In the genomic region with DNA sequence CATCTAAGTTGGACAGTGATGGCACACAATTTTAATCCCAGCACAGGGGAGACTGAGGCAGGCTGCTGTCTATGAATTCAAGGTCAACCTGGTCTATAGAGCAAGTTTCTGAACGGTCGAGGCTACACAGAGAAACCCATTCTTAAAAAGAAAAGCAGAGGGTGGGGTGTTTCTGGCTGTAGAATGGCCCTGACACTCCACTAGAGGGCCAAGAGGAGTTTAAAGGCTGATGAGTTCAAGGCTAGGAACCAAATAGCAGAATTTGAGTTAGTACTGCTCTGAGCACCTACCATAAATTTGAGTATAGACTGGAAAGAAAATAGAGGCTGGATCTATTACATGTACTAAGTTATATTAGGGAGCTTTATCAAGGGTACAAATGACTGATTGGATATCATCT, we compare ENCODE assay signal across 19 mouse cellular contexts. TPM values are rescaled to one million over a fixed set of nuclear protein-coding genes. Genes with fewer than 3 reads are reported as not detected.
A peak's percentile ranks its signal among the peaks of the same experiment; 100 is the strongest.
DNase-seq lines count a peak whose midpoint lies in the region; ATAC-seq and TF ChIP-seq lines count a peak whose summit lies in the region.
"Had no signal": no experiment of that assay in that cellular context is flagged by ENCODE, and none has a peak within 500 bp of the region (broad histone marks: within the 10 kb centered on the region; RNA-seq: fewer than 3 reads in every experiment).

No protein-coding gene starts in this region.

- no peak for ATAC-seq in kidney, postnatal 0 days (replicated peaks; ENCODE audit: low FRiP score, low read depth)
- ATAC-seq in kidney, embryonic 15.5 days (replicated peaks; ENCODE audit: low FRiP score) = no peak
- ATAC-seq in stomach, postnatal 0 days (ENCODE audit: low FRiP score, low TSS enrichment) = no peak
- ATAC-seq: activated CD4-positive, CD25-positive, alpha-beta regulatory T cell, adult 4 months; forebrain, embryonic 13.5 days; forebrain, postnatal 0 days; hindbrain, embryonic 16.5 days had no signal

- no peak overlapping the region for H3K27ac ChIP-seq in kidney, postnatal 0 days
- H3K27ac ChIP-seq in kidney, embryonic 15.5 days = no peak overlapping the region
- no peak overlapping the region for H3K27ac ChIP-seq in CH12.LX (ENCODE audit: insufficient read depth, low read depth)
- no peak overlapping the region for H3K27ac ChIP-seq in stomach, postnatal 0 days (replicated peaks)
- H3K27ac ChIP-seq: embryonic facial prominence, embryonic 10.5 days; forebrain, embryonic 13.5 days; heart, embryonic 13.5 days had no signal

- H3K27me3 ChIP-seq in kidney, postnatal 0 days (ENCODE audit: insufficient read depth, low read length) = no peaks in the 10 kb centered on the region
- peaks cover 14% of the 10 kb centered on the region; the same call in 1 of the 2 replicates for H3K27me3 ChIP-seq in kidney, embryonic 15.5 days
- H3K27me3 ChIP-seq in CH12.LX (replicated peaks) = peaks cover 21% of the 10 kb centered on the region
- H3K27me3 ChIP-seq in stomach, postnatal 0 days (ENCODE audit: control insufficient read depth, insufficient read depth, low read length) = no peaks in the 10 kb centered on the region

- dilution Hi-C loops in CH12.LX (cut with MboI; ENCODE audit: extremely low pct_ligation_motif_present, extremely low pct_unique_long_range_greater_than_20kb, low sequenced_read_pairs) = no loop called here

- 0 out of 2 replicates have a peak, but pooled peaks cover 3% of the 10 kb centered on the region for H3K4me1 ChIP-seq in kidney, postnatal 0 days (replicated peaks; ENCODE audit: insufficient read depth, low read length)
- H3K4me1 ChIP-seq in kidney, embryonic 15.5 days = peaks cover 29% of the 10 kb centered on the region
- H3K4me1 ChIP-seq in CH12.LX (ENCODE audit: control insufficient read depth in 1 of 2, insufficient read depth in 2 of 2) = peaks cover 12 to 49% of the 10 kb centered on the region in 2 experiments
- no peaks in the 10 kb centered on the region for H3K4me1 ChIP-seq in stomach, postnatal 0 days (replicated peaks; ENCODE audit: control insufficient read depth, insufficient read depth)
- H3K4me1 ChIP-seq: heart, embryonic 13.5 days had no signal

- H3K4me2 ChIP-seq in kidney, postnatal 0 days (ENCODE audit: low read length) = no peak overlapping the region
- H3K4me2 ChIP-seq in kidney, embryonic 15.5 days = no peak overlapping the region
- no peak overlapping the region for H3K4me2 ChIP-seq in CH12.LX (ENCODE audit: insufficient read depth, low read depth, poor library complexity, severe bottlenecking)
- no peak overlapping the region for H3K4me2 ChIP-seq in stomach, postnatal 0 days (replicated peaks; ENCODE audit: low read depth)
- H3K4me2 ChIP-seq: forebrain, embryonic 13.5 days; heart, embryonic 13.5 days had no signal

- H3K9ac ChIP-seq in kidney, postnatal 0 days (ENCODE audit: low read depth, low read length) = no peak overlapping the region
- no peak overlapping the region for H3K9ac ChIP-seq in kidney, embryonic 15.5 days
- H3K9ac ChIP-seq in CH12.LX (ENCODE audit: insufficient read depth, low read depth) = no peak overlapping the region
- H3K9ac ChIP-seq in stomach, postnatal 0 days (ENCODE audit: low read length) = no peak overlapping the region
- H3K9ac ChIP-seq: forebrain, embryonic 13.5 days; forebrain, postnatal 0 days; heart, embryonic 13.5 days had no signal

- 86% methylated on average over 2 of the region's 2 CpGs for WGBS in kidney, postnatal 0 days
- 69% methylated on average over 2 of the region's 2 CpGs for WGBS in kidney, embryonic 15.5 days
- 67% methylated on average over 2 of the region's 2 CpGs for WGBS in stomach, postnatal 0 days

- in situ Hi-C loops in CH12.LX (cut with MboI; ENCODE audit: low pct_ligation_motif_present, low pct_unique_long_range_greater_than_20kb, low sequenced_read_pairs) = no loop called here

- no peaks in the 10 kb centered on the region for H3K79me2 ChIP-seq in CH12.LX (replicated peaks; ENCODE audit: control insufficient read depth, extremely low read depth, insufficient read depth, poor library complexity, severe bottlenecking)

- TF ChIP-seq RAD21 in CH12.LX (IDR thresholded peaks at IDR 0.05; ENCODE audit: low read depth, low read length) = peak; percentile 3

- DNase-seq in kidney, postnatal 0 days (ENCODE audit: low spot score) = no peak
- DNase-seq in CH12.LX (ENCODE audit: extremely low read depth) (no peak), ZHBTc4 (ENCODE audit: low read depth, low spot score) (peak; percentile 28)
- no peak for DNase-seq in stomach, postnatal 0 days (ENCODE audit: low spot score)
- DNase-seq in T-cell, adult 2 months (ENCODE audit: low spot score) = no peak
- DNase-seq: adrenal gland, postnatal 14 days; cerebellum, adult 11-12 months; cerebellum, adult 9-10 months; cerebellum, postnatal 25 days; forebrain, postnatal 0 days; gastrocnemius, postnatal 14 days; heart, postnatal 36 days had no signal

- TF ChIP-seq EP300 in CH12.LX (IDR thresholded peaks at IDR 0.05; ENCODE audit: low read length) = no peak
- no peak for TF ChIP-seq EP300 in stomach, postnatal 0 days (optimal IDR thresholded peaks at IDR 0.05)

- H3K36me3 ChIP-seq in kidney, postnatal 0 days (ENCODE audit: insufficient read depth, low read length) = no peaks in the 10 kb centered on the region
- H3K36me3 ChIP-seq in kidney, embryonic 15.5 days = no peaks in the 10 kb centered on the region
- H3K36me3 ChIP-seq in CH12.LX (replicated peaks in 1 of 2; ENCODE audit: control insufficient read depth in 1 of 2, insufficient read depth in 1 of 2, low read length in 1 of 2) = no peaks in the 10 kb centered on the region
- H3K36me3 ChIP-seq in stomach, postnatal 0 days (ENCODE audit: control insufficient read depth, insufficient read depth, low read length) = no peaks in the 10 kb centered on the region
- H3K36me3 ChIP-seq: embryonic facial prominence, embryonic 10.5 days; G1E; heart, embryonic 13.5 days had no signal

- peak; percentile 33; the same call in 1 of the 2 replicates for TF ChIP-seq CTCF in kidney, postnatal 0 days (IDR thresholded peaks at IDR 0.05; ENCODE audit: low read depth)
- TF ChIP-seq CTCF in CH12.LX (conservative IDR thresholded peaks at IDR 0.05 in 1 of 2, IDR thresholded peaks at IDR 0.05 in 1 of 2; ENCODE audit: low read depth in 2 of 2, low read length in 2 of 2) = peak in 1 of 2 experiments; percentile 51; a peak in 2 of 4 replicates
- TF ChIP-seq CTCF in stomach, postnatal 0 days (IDR thresholded peaks at IDR 0.05; ENCODE audit: low read depth) = 0 out of 2 replicates have a peak, but pooled peaks have one; percentile 17

- TF ChIP-seq POLR2A in CH12.LX (IDR thresholded peaks at IDR 0.05; ENCODE audit: low read depth, low read length) = no peak

- H3K4me3 ChIP-seq in kidney, postnatal 0 days (replicated peaks; ENCODE audit: low read depth, low read length) = no peak overlapping the region
- no peak overlapping the region for H3K4me3 ChIP-seq in kidney, embryonic 15.5 days (replicated peaks)
- H3K4me3 ChIP-seq in CH12.LX (replicated peaks in 1 of 3; ENCODE audit: low read depth in 2 of 3, low read length in 2 of 3, poor library complexity in 1 of 3) = no peak overlapping the region
- no peak overlapping the region for H3K4me3 ChIP-seq in stomach, postnatal 0 days (ENCODE audit: low read depth, low read length)
- H3K4me3 ChIP-seq: embryonic facial prominence, embryonic 10.5 days; forebrain, embryonic 13.5 days; heart, embryonic 13.5 days had no signal

- no peaks in the 10 kb centered on the region for H3K9me3 ChIP-seq in kidney, postnatal 0 days (replicated peaks; ENCODE audit: low read length)
- no peaks in the 10 kb centered on the region for H3K9me3 ChIP-seq in kidney, embryonic 15.5 days (replicated peaks)
- no peaks in the 10 kb centered on the region for H3K9me3 ChIP-seq in CH12.LX (replicated peaks; ENCODE audit: low read length)
- H3K9me3 ChIP-seq in stomach, postnatal 0 days (ENCODE audit: control insufficient read depth, low read length) = no peaks in the 10 kb centered on the region
- H3K9me3 ChIP-seq: embryonic facial prominence, embryonic 10.5 days; forebrain, embryonic 13.5 days; G1E; heart, embryonic 13.5 days had no signal

TF ChIP-seq in CH12.LX, 34 proteins besides CTCF, POLR2A, EP300 and RAD21:
- TF ChIP-seq SMC3 (IDR thresholded peaks at IDR 0.05; ENCODE audit: low read depth, low read length) = peak; percentile 32
- TF ChIP-seq HCFC1 (IDR thresholded peaks at IDR 0.05; ENCODE audit: low read depth, low read length) = no peak

RNA-seq across cellular contexts. Expression of gene Slc52a3, which starts 7.3 kb away (rescaled TPM):
- polyA plus RNA-seq in kidney, postnatal 0 days (2015; fragmentation: Nextera tagmentation; extraction: Ambion mirVana) = 24.5 and 27.1 TPM in 2 replicates
- 13.3 and 16.3 TPM in 2 replicates for polyA plus RNA-seq in kidney, embryonic 15.5 days (2015; fragmentation: Nextera tagmentation; extraction: Ambion mirVana)
- 0.17 and 0.55 TPM in 2 replicates for total RNA-seq in CH12.LX (2012; rRNA removed)
- 0.23 TPM in 1 of 2 replicates, not detected in the other for total RNA-seq in CH12.LX (2014; rRNA removed)
- 0.12 and 0.17 TPM in 2 replicates for polyA plus RNA-seq in CH12.LX (2012; ENCODE audit: insufficient read length, low read depth)
- 22.2 and 24.9 TPM in 2 replicates for polyA plus RNA-seq in stomach, postnatal 0 days (2015; fragmentation: Nextera tagmentation; extraction: Ambion mirVana)

RNA-seq across cellular contexts. Expression of gene Fam110a, which starts 9.0 kb away (rescaled TPM):
- polyA plus RNA-seq in kidney, postnatal 0 days (2015; fragmentation: Nextera tagmentation; extraction: Ambion mirVana) = 29.0 and 31.1 TPM in 2 replicates
- polyA plus RNA-seq in kidney, embryonic 15.5 days (2015; fragmentation: Nextera tagmentation; extraction: Ambion mirVana) = 29.1 and 29.2 TPM in 2 replicates
- total RNA-seq in CH12.LX (2012; rRNA removed) (8.9 and 9.8 TPM in 2 replicates), CH12.LX (2014; rRNA removed) (3.0 and 3.7 TPM in 2 replicates)
- 5.2 and 6.3 TPM in 2 replicates for polyA plus RNA-seq in CH12.LX (2012; ENCODE audit: insufficient read length, low read depth)
- polyA plus RNA-seq in stomach, postnatal 0 days (2015; fragmentation: Nextera tagmentation; extraction: Ambion mirVana) = 29.9 and 33.7 TPM in 2 replicates

Comparison
In these comparisons a context has a peak if more than half of its experiments do, and no peak if none do; other contexts are left out.
1. RNA of gene Slc52a3, which starts 7.3 kb away (polyA plus RNA-seq): 24.5 to 27.1 TPM in kidney, postnatal 0 days, 22.2 to 24.9 TPM in stomach, postnatal 0 days and 13.3 to 16.3 TPM in kidney, embryonic 15.5 days; 0.12 to 0.17 TPM in CH12.LX; every median in the first group is over 10 times any median in the second.